Comparison of ENCODE assay signal across 8 mouse cellular contexts in the genomic region with DNA sequence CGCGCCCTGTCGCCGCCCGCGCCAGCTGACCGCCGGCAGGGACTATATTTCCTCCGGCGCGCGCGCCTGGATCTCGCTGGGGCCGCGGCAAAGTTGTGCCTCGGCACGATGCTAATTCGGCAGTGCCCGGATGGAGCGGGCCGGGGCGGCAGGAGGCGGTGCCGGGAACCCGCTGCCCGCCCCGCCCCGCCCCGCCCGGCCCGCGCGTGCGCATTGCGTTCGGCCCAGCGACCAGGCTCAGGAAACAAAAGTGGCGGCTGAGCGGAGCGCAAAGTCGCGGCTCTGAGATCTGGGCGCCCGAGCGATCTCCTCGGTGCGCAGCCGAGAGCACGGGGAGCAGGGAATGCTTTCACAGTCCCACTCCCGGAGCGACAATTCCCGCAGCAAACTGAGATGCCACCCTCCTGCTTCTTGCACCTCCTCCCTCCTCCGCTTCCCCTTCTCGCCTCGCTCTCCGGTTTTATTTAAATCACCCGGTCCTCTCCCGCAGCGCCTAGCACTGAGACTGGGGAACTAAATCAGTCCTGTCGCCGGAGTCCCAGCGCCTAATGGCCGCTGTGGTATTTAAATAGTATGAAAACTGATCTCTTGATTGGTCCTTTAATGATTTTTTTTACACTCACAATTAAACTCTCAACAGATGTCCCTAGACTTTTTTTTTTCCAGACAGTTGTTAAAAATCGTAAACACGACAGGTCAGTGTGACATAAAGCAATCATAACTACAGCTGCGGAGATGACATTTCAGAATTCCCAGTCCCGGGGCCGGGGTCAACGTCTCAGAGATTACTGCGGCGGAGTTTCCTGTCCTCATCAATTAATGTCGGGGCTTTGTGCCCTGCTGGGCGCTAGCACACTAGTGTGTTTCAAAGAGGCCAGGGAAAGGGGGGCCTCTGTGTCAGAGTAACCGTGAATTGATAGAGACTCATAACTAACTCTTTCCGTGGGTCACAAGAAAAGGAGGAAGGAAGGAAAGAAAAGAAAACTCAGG. TPM values are rescaled to one million over a fixed set of nuclear protein-coding genes. Genes with fewer than 3 reads are reported as not detected.
A peak's percentile ranks its signal among the peaks of the same experiment; 100 is the strongest.
DNase-seq lines count a peak whose midpoint lies in the region; ATAC-seq lines count a peak whose summit lies in the region.

A gene (minus strand): TSS at position 44 of the 990 bp plus-strand sequence.

- intact Hi-C loops in heart, postnatal 25 days (cut with DNase I) = loop anchor here (2.0 to 5.0 kb wide), 2 partner anchors 36 to 66 kb away; a partner anchor contains a TSS

- no peaks in the 10 kb centered on the region for H3K36me3 ChIP-seq in forebrain, embryonic 16.5 days (ENCODE audit: control insufficient read depth, insufficient read depth)
- H3K36me3 ChIP-seq in lung, embryonic 16.5 days (ENCODE audit: control insufficient read depth, insufficient read depth, low read length) = no peaks in the 10 kb centered on the region

- H3K27me3 ChIP-seq in forebrain, embryonic 16.5 days (replicated peaks; ENCODE audit: control insufficient read depth, insufficient read depth, low read length) = no peaks in the 10 kb centered on the region
- H3K27me3 ChIP-seq in lung, embryonic 16.5 days (ENCODE audit: control insufficient read depth, insufficient read depth, low read depth, low read length) = peaks cover 23% of the 10 kb centered on the region

- peak within 1 kb of the TSS; percentile 98 for H3K27ac ChIP-seq in forebrain, embryonic 16.5 days (ENCODE audit: low read length)
- peak within 1 kb of the TSS; percentile 79 for H3K27ac ChIP-seq in lung, embryonic 16.5 days (ENCODE audit: low read length)

- ATAC-seq in forebrain, embryonic 16.5 days = peak; percentile 76
- peak; percentile 89 for ATAC-seq in lung, embryonic 16.5 days (ENCODE audit: low read depth)

- peak within 1 kb of the TSS; percentile 88 for H3K9ac ChIP-seq in forebrain, embryonic 16.5 days (replicated peaks; ENCODE audit: low read depth, low read length)
- H3K9ac ChIP-seq in lung, embryonic 16.5 days (ENCODE audit: low read length) = peak within 1 kb of the TSS; percentile 78

- DNase-seq in ES-CJ7 (ENCODE audit: low read depth, low spot score) = peak; percentile 86
- peak; percentile 42 for DNase-seq in c-Kit-positive CD71-positive TER-119-positive erythroid progenitor cells, embryonic 14.5 days (ENCODE audit: low spot score)
- peak; percentile 67 for DNase-seq in heart, postnatal 25 days (ENCODE audit: low spot score)
- DNase-seq in layer of hippocampus, adult 8-10 months (ENCODE audit: low spot score in 2 of 2) = peak; percentile 72 to 82
- DNase-seq in ovary, postnatal 10 days (ENCODE audit: low spot score) = peak; percentile 73
- DNase-seq in thymus, postnatal 0 days (ENCODE audit: low spot score) = peak; percentile 83

- H3K4me2 ChIP-seq in forebrain, embryonic 16.5 days (ENCODE audit: low read length) = peak within 1 kb of the TSS; percentile 74
- H3K4me2 ChIP-seq in lung, embryonic 16.5 days (ENCODE audit: low read depth, low read length) = peak within 1 kb of the TSS; percentile 100

- peak within 1 kb of the TSS; percentile 78 for H3K4me3 ChIP-seq in forebrain, embryonic 16.5 days (replicated peaks; ENCODE audit: low read length)
- H3K4me3 ChIP-seq in lung, embryonic 16.5 days (ENCODE audit: low read length) = peak within 1 kb of the TSS; percentile 76

- H3K4me1 ChIP-seq in forebrain, embryonic 16.5 days (replicated peaks; ENCODE audit: control insufficient read depth, insufficient read depth, low read length) = peaks cover 23% of the 10 kb centered on the region
- H3K4me1 ChIP-seq in lung, embryonic 16.5 days (replicated peaks; ENCODE audit: control insufficient read depth, insufficient read depth, low read length) = peaks cover 36% of the 10 kb centered on the region

- no peaks in the 10 kb centered on the region for H3K9me3 ChIP-seq in forebrain, embryonic 16.5 days (ENCODE audit: control insufficient read depth, low read length)
- H3K9me3 ChIP-seq in lung, embryonic 16.5 days (ENCODE audit: control insufficient read depth, low read length) = no peaks in the 10 kb centered on the region

- under 1% methylated on average over 65 of the region's 76 CpGs for WGBS in forebrain, embryonic 16.5 days
- under 1% methylated on average over 67 of the region's 76 CpGs for WGBS in lung, embryonic 16.5 days

RNA-seq across cellular contexts. Expression of the gene that starts here (rescaled TPM):
- 9.7 and 10.2 TPM in 2 replicates for polyA plus RNA-seq in forebrain, embryonic 16.5 days (2015; fragmentation: Nextera tagmentation; extraction: Ambion mirVana)
- 1 to 10 TPM; 1.7 to 2.4 TPM for total RNA-seq in heart, postnatal 25 days (2021)
- 10 to 100 TPM in 2 of 4 experiments, 1 to 10 TPM in 2; 6.6 to 12.2 (median 9.3) TPM for total RNA-seq in layer of hippocampus, adult 8-10 months (2022)
- polyA plus RNA-seq in lung, embryonic 16.5 days (2015; fragmentation: Nextera tagmentation; extraction: Ambion mirVana) = 0.11 and 0.55 TPM in 2 replicates
- polyA plus RNA-seq in thymus, postnatal 0 days (2015; fragmentation: Nextera tagmentation; extraction: Ambion mirVana) = 0.08 and 0.17 TPM in 2 replicates

Comparison
In these comparisons a context has a peak if more than half of its experiments do, and no peak if none do; other contexts are left out.
1. Peak in every context shown above with its lines: DNase-seq, ATAC-seq, H3K4me3 ChIP-seq and H3K27ac ChIP-seq.
2. Peak in ATAC-seq, H3K4me3 ChIP-seq, H3K27ac ChIP-seq, H3K9ac ChIP-seq and H3K4me2 ChIP-seq in lung, embryonic 16.5 days; RNA of the gene not detected or under 1 TPM.
3. Peak in DNase-seq in thymus, postnatal 0 days; RNA of the gene not detected or under 1 TPM.